Mouse (Mus musculus): ENCODE data around the gene Syt9.
"Not testable (repeated sequence)": the region's sequence is repeated elsewhere in the genome, so short reads cannot be mapped to it uniquely, and the experiment has no call there.

The Syt9 gene

DNA sequence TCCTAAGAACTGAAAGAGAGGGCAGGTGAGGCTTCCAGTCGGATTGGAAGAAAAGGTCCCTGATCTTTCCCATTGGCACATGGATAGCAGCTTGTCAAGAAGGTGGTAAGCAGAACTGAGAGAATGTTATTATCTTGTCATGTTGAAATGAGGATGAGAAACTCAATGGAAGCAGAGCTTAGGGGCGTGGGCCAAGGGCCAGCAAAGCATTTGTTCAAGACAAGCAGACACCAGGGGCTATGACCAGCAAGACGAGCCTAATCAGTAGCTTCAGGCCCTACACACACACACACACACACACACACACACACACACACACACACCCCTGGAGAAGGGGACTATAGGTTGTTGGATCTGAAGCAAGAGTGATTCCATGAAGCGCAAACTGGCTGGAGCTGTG is 90.6 kb downstream of the Syt9 start:
- no peak for DNase-seq (ENCODE audit: extremely low read depth, low read depth)

- no peak for DNase-seq (ENCODE audit: extremely low read depth, low read depth)
These were observed 91.3 kb downstream of the Syt9 start for GRCm38 (mm10) chr7:107461699-107462440.

- no peak for DNase-seq (ENCODE audit: extremely low read depth, low read depth)
These were observed 92.4 kb downstream of the Syt9 start for GRCm38 (mm10) chr7:107462962-107463361.

DNA sequence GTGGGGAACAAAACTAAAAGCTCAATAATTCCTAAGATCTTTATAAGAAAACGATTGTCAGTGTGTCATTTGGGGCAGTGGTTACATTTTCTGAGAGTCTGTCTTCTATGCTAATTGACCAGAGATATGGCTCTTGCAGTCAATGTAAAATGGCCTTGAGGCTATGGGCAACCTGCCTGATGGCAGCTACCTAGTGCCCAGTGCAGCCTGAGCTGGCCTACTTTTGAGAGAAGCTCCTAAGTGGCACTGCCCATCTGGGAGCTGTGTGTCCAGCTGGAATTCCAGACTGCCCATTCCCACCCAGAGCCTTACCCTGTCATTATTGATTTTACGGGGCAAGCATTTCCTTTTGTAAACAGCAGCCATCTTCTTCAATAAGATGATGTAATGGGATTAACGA is 94.6 kb downstream of the Syt9 start:
- no peak for DNase-seq (ENCODE audit: extremely low read depth, low read depth)

GRCm38 (mm10) chr7:107478979-107479965 is 108.7 kb downstream of the Syt9 start:
- no peak for DNase-seq (ENCODE audit: extremely low read depth, low read depth)

DNA sequence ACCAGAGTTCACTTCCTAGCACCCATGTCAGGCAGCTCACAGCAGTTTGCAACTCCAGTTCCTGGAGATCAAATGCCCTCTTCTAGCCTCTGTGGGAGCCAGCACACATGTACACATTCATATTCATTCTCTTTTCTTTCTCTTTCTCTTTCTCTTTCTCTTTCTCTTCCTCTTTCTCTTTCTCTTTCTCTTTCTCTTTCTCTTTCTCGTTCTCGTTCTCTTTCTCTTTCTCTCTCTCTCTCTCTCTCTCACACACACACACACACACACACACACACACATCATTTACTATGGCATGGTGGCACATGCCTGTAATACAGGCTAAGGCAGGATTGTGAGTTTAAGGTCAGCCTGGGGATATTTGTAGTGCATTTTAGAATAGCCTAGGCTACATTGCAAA is 115.2 kb downstream of the Syt9 start:
- not testable (repeated sequence) for DNase-seq (ENCODE audit: extremely low read depth, low read depth)

DNA sequence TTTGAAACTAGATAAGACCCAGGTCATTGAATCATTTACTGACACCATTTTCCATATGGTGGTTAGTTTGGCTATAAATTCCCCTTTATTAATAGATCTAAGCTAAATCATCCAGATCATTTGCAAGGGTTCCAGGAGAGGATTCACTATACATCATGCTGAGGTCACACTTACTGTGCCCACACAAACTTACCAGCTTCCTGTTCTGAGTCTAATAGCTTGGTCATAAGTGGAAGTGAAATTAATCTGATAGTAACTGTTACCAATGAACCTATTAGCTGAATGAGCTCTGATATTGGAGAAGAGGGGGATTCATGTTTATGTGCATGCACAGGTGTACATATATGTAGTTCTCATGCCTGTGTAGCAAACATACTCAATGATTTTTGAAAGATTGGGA is 124.9 kb downstream of the Syt9 start:
- no peak for DNase-seq (ENCODE audit: extremely low read depth, low read depth)

DNA sequence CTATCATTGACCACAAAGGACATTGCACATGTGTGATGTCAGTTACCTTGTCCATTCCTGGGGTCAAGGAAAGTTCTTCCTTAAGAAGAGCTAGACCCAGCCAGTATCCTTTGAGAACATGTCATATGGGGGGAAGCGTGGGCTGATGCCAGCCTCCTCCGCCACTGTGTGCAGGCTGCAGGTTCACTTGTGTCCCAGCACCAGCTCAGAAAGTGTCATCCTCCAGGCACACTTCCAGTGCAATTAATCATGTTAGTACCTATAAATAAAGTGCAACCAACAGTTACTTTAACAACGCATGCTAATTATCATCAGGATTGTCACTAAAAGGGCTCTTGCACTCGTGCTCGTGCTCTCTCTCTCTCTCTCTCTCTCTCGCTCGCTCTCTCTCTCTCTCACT is 126.4 kb downstream of the Syt9 start:
- no peak for DNase-seq (ENCODE audit: extremely low read depth, low read depth)

DNA sequence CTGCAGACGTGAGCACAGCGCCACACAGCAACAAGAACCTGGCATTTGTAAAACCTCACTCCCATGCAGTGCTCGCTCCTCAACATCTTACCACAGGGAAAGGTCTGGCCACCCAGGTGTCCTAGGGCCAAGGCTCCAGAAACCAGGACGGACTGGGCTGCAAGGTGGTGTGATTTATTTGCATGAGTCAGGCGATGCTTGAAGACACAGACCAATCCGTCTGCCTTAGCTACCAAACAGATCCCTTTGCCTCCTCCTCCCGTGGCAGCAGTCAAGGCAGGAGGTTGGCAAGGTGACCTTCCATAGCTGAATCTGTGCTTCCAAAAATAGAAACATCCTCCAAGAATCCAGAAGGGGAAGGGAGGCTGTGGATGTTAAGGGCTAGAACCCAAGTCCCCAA is 130.1 kb downstream of the Syt9 start:
- no peak for DNase-seq (ENCODE audit: extremely low read depth, low read depth)

- no peak for DNase-seq (ENCODE audit: extremely low read depth, low read depth)
These were observed 134.5 kb downstream of the Syt9 start for GRCm38 (mm10) chr7:107504761-107505712.

DNA sequence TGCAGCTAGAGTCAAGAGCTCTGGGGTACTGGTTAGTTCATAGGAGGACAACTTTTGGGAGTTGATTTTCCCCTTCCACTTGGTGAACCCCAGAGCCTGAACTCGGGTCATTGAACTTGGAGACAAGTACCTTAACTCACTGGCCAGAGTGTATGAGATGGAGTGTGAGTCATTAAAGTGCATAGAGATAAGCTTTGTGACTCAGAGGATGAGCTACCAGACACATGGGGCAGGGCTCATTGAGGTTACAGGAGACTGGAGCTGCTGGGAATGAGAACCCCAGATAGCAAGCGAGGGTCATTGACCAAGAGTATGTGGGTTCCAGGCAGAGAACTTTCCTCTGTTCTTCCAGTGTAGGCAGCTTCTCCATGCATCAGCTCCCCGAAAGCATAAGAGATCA is 137.4 kb downstream of the Syt9 start:
- DNase-seq (ENCODE audit: extremely low read depth, low read depth) = no peak

- DNase-seq (ENCODE audit: extremely low read depth, low read depth) = no peak
These were observed 139.2 kb downstream of the Syt9 start for GRCm38 (mm10) chr7:107509740-107510139.

- DNase-seq (ENCODE audit: extremely low read depth, low read depth) = no peak
These were observed 146.3 kb downstream of the Syt9 start for GRCm38 (mm10) chr7:107516704-107517410.

GRCm38 (mm10) chr7:107519256-107520025 is 148.9 kb downstream of the Syt9 start:
- DNase-seq (ENCODE audit: extremely low read depth, low read depth) = no peak

DNA sequence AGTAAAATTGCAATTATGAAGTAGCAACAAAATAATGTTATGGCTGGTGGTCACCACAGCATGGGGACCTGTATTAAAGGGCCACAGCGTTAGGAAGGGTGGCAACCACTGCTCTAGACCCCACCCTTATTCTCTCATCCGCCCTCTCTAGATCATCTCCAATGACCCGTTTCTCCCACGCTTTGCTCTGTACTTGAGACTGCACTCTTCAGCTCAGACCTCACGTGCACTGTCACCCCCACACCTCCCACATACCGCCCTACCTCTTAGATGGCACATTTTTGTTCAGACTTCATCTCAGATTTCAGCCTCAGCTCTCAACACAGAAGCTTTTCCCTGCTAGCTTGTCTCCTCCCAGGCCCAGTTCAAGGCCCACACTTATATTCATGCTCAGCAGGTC is 150.9 kb downstream of the Syt9 start:
- DNase-seq (ENCODE audit: extremely low read depth, low read depth) = no peak

GRCm38 (mm10) chr7:107526299-107526698 is 155.8 kb downstream of the Syt9 start:
- no peak for DNase-seq (ENCODE audit: extremely low read depth, low read depth)

DNA sequence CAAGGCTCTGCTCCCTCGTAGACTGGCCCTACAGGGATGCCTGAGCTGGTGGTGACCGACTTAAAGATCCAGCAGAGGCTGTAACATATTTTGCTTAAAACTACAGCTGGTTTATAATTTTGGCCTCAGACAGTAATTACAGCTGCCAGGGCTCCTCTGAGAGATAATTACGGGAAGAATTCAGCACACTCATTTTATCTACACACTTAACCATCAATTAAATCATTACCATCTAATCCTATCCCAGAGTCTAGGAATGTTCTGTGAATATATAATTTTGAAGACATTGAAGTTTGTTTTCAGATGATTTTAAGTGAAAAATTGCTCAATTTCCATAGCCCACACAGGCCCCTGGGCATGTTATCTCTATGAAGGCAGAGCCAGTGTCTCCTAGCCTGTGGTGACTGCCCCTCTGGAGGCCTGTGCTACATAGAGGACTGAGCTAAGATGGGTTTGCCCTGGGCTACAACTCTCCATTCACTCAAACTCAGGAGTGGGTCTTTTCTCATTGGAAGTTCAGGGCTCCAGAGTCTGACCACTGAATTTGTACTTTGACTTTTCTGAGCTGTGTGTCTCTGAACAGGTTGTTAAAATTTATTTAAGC is 157.7 kb downstream of the Syt9 start:
- no peak for DNase-seq (ENCODE audit: extremely low read depth, low read depth)

GRCm38 (mm10) chr7:107529364-107529763 is 158.8 kb downstream of the Syt9 start:
- DNase-seq (ENCODE audit: extremely low read depth, low read depth) = no peak

GRCm38 (mm10) chr7:107535311-107535710 is 164.8 kb downstream of the Syt9 start:
- no peak for DNase-seq (ENCODE audit: extremely low read depth, low read depth)

All from MEL-GATA-1-ER (cell line).